Mouse (Mus musculus) G1E (cell line): ENCODE measurements around the gene Hist1h4m.
"Not testable (repeated sequence)": the region's sequence is repeated elsewhere in the genome, so short reads cannot be mapped to it uniquely, and the experiment has no call there.

Source experiments
- CTCF ChIP-seq: IDR thresholded peaks from 2 replicates; pipeline ENCODE4 v1.5.1; 2012; ENCODE audit warnings: low read depth, low read length, inconsistent platforms, mixed read lengths
- GATA1 ChIP-seq: IDR thresholded peaks from 2 replicates; pipeline ENCODE4 v1.6.1; 2012; ENCODE audit warnings: borderline replicate concordance, low read length, inconsistent platforms, mixed read lengths
- GATA2 ChIP-seq: IDR thresholded peaks from 2 replicates; pipeline ENCODE4 v1.6.1; 2012; ENCODE audit warnings: low read depth, low read length, inconsistent platforms, borderline replicate concordance
- POLR2AphosphoS5 ChIP-seq: IDR thresholded peaks from 2 replicates; pipeline ENCODE4 v1.6.1; 2012; ENCODE audit warnings: low read depth, low read length, inconsistent platforms; ENCODE audit not compliant: insufficient replicate concordance
- TAL1 ChIP-seq: conservative IDR thresholded peaks from 2 replicates; pipeline ENCODE4 v1.6.1; 2012; ENCODE audit warnings: low read depth, low read length, inconsistent platforms, mixed read lengths

DNA sequence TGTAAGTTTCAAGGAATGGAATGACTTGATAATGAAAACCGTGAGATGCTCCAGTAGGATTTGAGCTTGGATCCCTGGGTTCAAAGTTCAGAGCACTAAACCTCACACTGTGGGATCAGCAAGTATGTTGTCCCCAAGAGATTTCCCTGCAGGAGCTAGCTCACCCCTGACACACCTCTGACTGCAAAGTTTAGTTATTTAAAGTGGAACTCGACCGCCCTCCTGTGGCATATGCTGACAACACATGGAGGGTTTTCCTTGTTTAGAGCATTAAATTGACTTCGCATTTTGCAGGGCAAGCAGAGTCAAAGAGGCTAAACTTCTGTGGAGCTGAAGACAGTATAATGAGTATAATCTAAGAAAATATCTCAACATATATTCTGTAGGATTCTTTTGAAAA is 8.5 kb upstream of the Hist1h4m start:
- not testable (repeated sequence) for TF ChIP-seq GATA1, CTCF, TAL1, POLR2AphosphoS5, GATA2
